Mouse (Mus musculus) liver, embryonic 11.5 days (tissue): ENCODE measurements around the gene Ifitm2. TPM values are rescaled to one million over a fixed set of nuclear protein-coding genes. Genes with fewer than 3 reads are reported as not detected.

Experiments used
- ATAC-seq: fragments of 200-750 bp; cut with Nextera tagmentation; replicated peaks from 2 replicates; pipeline ENCODE4 v1.8.0; 2017; ENCODE audit warnings: moderate number of reproducible peaks, mild to moderate bottlenecking, moderate TSS enrichment, moderate library complexity; ENCODE audit not compliant: low FRiP score
- DNase-seq: peaks from one replicate; pipeline ENCODE4 v3.0.0-alpha.2; 2017; ENCODE audit warnings: low spot score
- H3K27ac ChIP-seq: fragments of 300-500 bp; sonication (generic); 2 replicates; pipeline ENCODE4 v1.5.1; 2014; ENCODE audit warnings: mild to moderate bottlenecking, low read depth, low read length, control low read depth
- H3K27me3 ChIP-seq: fragments of 300-500 bp; sonication (generic); replicated peaks from 2 replicates; pipeline ENCODE4 v1.6.1; 2014; ENCODE audit warnings: low read length, mixed read lengths; ENCODE audit not compliant: control insufficient read depth, insufficient read depth
- H3K36me3 ChIP-seq: fragments of 300-500 bp; sonication (generic); 2 replicates; pipeline ENCODE4 v1.6.1; 2014; ENCODE audit warnings: mild to moderate bottlenecking, low read length, moderate library complexity, mixed read lengths; ENCODE audit not compliant: control insufficient read depth, insufficient read depth
- H3K4me1 ChIP-seq: fragments of 300-500 bp; sonication (generic); replicated peaks from 2 replicates; pipeline ENCODE4 v1.6.1; 2014; ENCODE audit warnings: low read length, mixed read lengths; ENCODE audit not compliant: control insufficient read depth, insufficient read depth
- H3K4me2 ChIP-seq: fragments of 300-500 bp; sonication (generic); 2 replicates; pipeline ENCODE4 v1.6.1; 2014; ENCODE audit warnings: mild to moderate bottlenecking, control low read depth, moderate library complexity
- H3K4me3 ChIP-seq: fragments of 300-500 bp; sonication (generic); 2 replicates; pipeline ENCODE4 v1.5.1; 2014; ENCODE audit warnings: low read depth, low read length, control low read depth
- H3K9ac ChIP-seq: fragments of 300-500 bp; sonication (generic); 2 replicates; pipeline ENCODE4 v1.6.1; 2014; ENCODE audit warnings: low read depth, low read length, control low read depth
- H3K9me3 ChIP-seq: fragments of 300-500 bp; sonication (generic); 2 replicates; pipeline ENCODE4 v1.6.1; 2016; ENCODE audit warnings: low read length, inconsistent platforms, mixed read lengths; ENCODE audit not compliant: control insufficient read depth
- WGBS: fragments of 180-500 bp; shearing (Covaris S2); extraction: QIAGEN DNeasy Blood & Tissue Kit; methylation state at CpG from one replicate; pipeline ENCODE4 v1.1.7; 2014; 5-methylcytosine and 5-hydroxymethylcytosine counted together
- polyA plus RNA-seq: library from polyadenylated mRNA; unstranded; fragments of >200 nt; fragmentation: Nextera tagmentation; extraction: Ambion mirVana; gene quantifications from 2 replicates; pipeline ENCODE4 v1.2.1, GENCODE M21; 2014

Gene Ifitm2
- polyA plus RNA-seq, 1 experiment from 2014 or later: 500 TPM

DNA sequence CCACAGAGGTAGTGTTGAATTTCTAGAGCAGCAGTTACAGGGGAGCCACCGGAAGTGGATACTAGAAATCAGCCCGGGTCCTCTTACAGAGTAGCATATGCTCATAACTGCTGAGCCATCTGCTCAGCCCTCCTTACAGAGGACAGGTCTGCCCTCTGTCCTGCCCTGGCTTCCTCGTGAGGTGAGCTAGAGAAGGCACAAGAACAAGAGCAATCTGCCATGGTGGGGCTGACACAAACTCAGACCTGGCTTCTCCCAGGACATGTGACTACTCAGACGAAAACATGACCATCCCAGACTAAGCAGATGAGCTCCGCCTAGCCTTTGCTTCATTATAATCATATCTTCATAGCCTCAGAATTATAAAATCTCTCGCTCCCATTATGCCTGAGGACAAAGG is 4.0 kb downstream of the Ifitm2 start:
- H3K9me3 ChIP-seq: no peaks in the 10 kb centered on the region
- H3K4me3 ChIP-seq: no peak overlapping the region
- no peak for ATAC-seq
- WGBS: 73% methylated on average over 6 of the region's 6 CpGs
- H3K4me2 ChIP-seq: no peak overlapping the region
- DNase-seq: no peak
- H3K4me1 ChIP-seq: peaks cover 21% of the 10 kb centered on the region
- H3K27me3 ChIP-seq: no peaks in the 10 kb centered on the region
- no peak overlapping the region for H3K9ac ChIP-seq
- H3K27ac ChIP-seq: no peak overlapping the region
- H3K36me3 ChIP-seq: peaks cover 3% of the 10 kb centered on the region; the same call in 1 of the 2 replicates

DNA sequence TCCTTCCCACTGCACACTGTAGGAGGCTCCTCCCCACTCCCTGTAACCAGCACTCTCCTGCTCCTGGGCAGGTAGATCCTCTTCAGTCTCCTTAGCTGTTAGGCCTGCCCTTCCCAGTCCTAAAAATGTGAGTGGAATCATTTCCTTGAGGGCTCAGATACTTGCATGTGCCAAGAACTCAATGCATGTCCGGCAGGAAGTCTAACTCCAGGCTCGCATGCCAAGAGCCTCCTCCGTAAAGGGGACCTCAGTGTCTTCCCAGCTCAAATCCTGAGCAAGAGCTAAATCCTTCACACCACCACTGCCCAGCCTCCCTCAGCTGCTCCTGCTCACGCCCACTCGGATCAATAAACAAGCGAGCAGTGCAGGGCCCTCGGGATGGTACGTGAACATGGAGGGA is 4.7 kb downstream of the Ifitm2 start:
- Histone ChIP-seq H3K4me2 (no peak overlapping the region), H3K4me1 (peaks cover 25% of the 10 kb centered on the region), H3K27me3 (no peaks in the 10 kb centered on the region), H3K9me3 (no peaks in the 10 kb centered on the region), H3K9ac (no peak overlapping the region), H3K27ac (no peak overlapping the region), H3K36me3 (peaks cover 4% of the 10 kb centered on the region; the same call in 1 of the 2 replicates), H3K4me3 (no peak overlapping the region)
- DNase-seq: no peak
- WGBS: 64% methylated on average over 8 of the region's 8 CpGs
- ATAC-seq: no peak

DNA sequence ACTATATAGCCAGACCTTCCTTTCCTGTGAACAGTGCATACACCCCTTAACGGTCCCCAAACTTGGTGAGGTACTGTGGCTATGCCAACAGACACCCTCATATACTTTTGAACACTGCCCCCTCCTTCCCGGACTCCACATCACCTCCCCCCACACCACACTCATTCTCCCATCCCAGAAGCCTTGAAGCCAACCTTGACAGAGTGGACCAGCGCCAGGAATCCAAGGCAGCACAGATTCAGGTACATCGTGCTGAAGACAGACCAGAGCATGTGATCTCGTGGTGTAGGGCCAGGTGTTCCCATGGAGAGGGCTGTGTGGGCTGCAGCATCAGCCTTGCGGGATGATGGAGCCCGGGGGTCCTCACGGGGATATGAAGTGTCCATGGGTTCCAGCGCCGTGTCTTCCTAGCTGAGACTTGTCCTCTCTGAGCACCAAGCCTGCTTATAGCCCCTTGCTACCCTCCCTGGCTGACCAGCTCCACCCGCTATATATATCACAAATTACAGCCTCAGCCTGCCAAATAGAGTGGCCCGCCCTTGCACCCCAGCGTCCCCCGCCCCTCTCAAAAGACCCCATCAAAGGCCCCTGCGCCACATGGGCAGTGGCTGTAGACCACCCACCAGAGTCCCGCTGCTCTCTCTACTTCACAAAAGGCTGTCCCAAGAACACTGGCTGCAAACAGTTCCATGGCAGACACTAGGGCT is 5.8 kb downstream of the Ifitm2 start, which contains the start of gene Ifitm5:
Gene Ifitm5 (minus strand): TSS at position 468 of the 707 bp plus-strand sequence.
- Histone ChIP-seq H3K36me3 (peaks cover 7% of the 10 kb centered on the region; the same call in 1 of the 2 replicates), H3K4me3 (no peak within 1 kb of the TSS), H3K27me3 (no peaks in the 10 kb centered on the region), H3K27ac (no peak within 1 kb of the TSS), H3K9ac (no peak within 1 kb of the TSS), H3K4me1 (peaks cover 24% of the 10 kb centered on the region), H3K4me2 (no peak within 1 kb of the TSS), H3K9me3 (no peaks in the 10 kb centered on the region)
- DNase-seq: no peak
- 86% methylated on average over 16 of the region's 16 CpGs for WGBS
- no peak for ATAC-seq

DNA sequence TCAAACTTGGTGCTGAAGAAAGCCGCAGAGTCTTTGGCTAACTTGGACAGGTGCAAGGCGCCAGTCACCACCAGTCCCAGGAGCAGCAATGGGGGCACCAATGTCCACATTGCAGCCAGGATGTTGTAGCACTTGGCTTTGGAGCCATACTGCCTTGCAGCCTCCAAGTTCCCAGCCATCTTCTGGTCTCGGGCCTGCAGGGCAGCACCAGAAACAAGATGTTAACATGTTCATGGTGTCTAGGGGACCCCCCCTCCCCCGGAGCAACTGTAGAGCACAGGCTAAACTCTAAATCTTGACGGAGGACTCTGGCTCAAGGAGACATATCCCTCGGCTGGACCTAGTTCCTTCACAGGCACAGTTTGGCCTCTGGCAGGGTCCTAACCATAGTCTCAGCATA is 6.5 kb downstream of the Ifitm2 start:
- Histone ChIP-seq H3K27me3 (no peaks in the 10 kb centered on the region), H3K9ac (no peak overlapping the region), H3K9me3 (no peaks in the 10 kb centered on the region), H3K4me2 (no peak overlapping the region), H3K36me3 (peaks cover 7% of the 10 kb centered on the region; the same call in 1 of the 2 replicates), H3K4me1 (peaks cover 24% of the 10 kb centered on the region), H3K4me3 (no peak overlapping the region), H3K27ac (no peak overlapping the region)
- DNase-seq (no peak), ATAC-seq (no peak)
- 86% methylated on average over 6 of the region's 6 CpGs for WGBS

DNA sequence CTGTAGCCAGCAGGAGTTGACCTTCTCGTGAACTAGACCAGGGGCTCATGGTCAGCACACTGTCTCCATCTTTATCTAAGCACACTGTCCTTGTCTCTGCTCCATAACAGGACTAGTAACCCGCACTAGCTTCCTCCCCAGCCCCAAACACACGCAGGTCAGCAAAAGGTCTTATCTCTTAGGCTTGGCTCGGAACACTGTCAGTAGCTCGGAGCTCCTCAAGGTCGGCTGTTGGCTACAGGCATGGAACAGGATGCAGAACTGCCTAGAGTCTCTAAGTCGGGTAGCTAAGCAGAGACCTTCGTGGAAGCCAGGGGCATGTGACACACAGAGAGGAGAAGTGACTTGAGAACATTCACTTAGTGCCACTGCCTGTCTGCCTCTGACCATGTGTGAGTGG is 7.6 kb downstream of the Ifitm2 start:
- peaks cover 7% of the 10 kb centered on the region; the same call in 1 of the 2 replicates for H3K36me3 ChIP-seq
- ATAC-seq: no peak
- H3K4me3 ChIP-seq: no peak overlapping the region
- peaks cover 19% of the 10 kb centered on the region for H3K4me1 ChIP-seq
- H3K27ac ChIP-seq: peak overlapping the region; percentile 2; the same call in 1 of the 2 replicates
- no peaks in the 10 kb centered on the region for H3K9me3 ChIP-seq
- no peak overlapping the region for H3K9ac ChIP-seq
- H3K27me3 ChIP-seq: no peaks in the 10 kb centered on the region
- no peak overlapping the region for H3K4me2 ChIP-seq
- DNase-seq: peak; percentile 32
- WGBS: 31% methylated on average over 8 of the region's 8 CpGs

DNA sequence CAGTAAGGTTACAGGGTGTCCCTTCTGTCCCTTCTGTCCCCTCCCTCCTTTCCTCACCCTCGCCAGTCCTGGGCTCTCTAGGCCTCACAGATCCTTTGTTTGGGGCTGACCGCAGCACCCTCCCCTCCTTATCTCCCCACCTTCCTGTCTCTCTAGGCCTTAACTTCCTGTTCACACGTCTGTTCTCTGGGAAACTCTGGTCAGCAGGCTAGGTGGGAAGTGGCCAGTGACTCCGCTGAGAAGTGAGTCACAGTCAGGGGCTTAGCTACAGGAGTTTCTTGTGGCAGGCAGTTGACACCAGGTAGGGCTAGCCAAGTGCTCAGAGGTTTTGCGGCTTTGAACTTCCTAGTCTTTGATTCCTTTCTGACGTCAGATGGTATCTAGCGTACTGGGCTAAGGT is 8.8 kb downstream of the Ifitm2 start:
- H3K27ac ChIP-seq: peak overlapping the region; percentile 28; the same call in 1 of the 2 replicates
- H3K4me2 ChIP-seq: peak overlapping the region; percentile 13; the same call in 1 of the 2 replicates
- H3K27me3 ChIP-seq: no peaks in the 10 kb centered on the region
- 19% methylated on average over 7 of the region's 7 CpGs for WGBS
- peaks cover 7% of the 10 kb centered on the region; the same call in 1 of the 2 replicates for H3K36me3 ChIP-seq
- peaks cover 27% of the 10 kb centered on the region for H3K4me1 ChIP-seq
- no peak overlapping the region for H3K4me3 ChIP-seq
- no peaks in the 10 kb centered on the region for H3K9me3 ChIP-seq
- H3K9ac ChIP-seq: 0 out of 2 replicates have a peak overlapping the region, but pooled peaks have one; percentile 26
- peak; percentile 31 for DNase-seq
- 0 out of 2 replicates have a peak, but pooled peaks have one; percentile 11 for ATAC-seq

DNA sequence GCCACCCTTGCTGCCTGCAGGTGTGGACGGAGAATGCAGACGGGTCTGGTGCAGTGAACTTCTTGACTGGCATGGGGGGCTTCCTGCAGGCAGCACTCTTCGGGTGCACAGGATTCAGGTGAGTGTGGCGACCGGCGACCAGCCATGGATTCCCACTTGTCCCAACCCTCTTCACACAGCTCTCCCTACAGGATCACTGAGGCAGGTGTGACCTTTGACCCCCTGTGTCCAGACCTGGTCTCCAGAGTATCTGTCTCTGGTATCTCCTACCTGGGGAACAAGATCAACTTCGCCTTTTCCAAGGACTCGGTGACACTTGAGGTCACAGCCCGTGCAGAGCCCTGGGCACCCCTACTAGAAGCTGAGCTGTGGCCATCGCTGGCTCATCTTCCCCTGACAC is 9.5 kb downstream of the Ifitm2 start:
- Histone ChIP-seq H3K9me3 (no peaks in the 10 kb centered on the region), H3K9ac (no peak overlapping the region), H3K4me2 (no peak overlapping the region), H3K36me3 (peaks cover 7% of the 10 kb centered on the region; the same call in 1 of the 2 replicates), H3K4me3 (no peak overlapping the region), H3K27me3 (no peaks in the 10 kb centered on the region), H3K27ac (no peak overlapping the region), H3K4me1 (peaks cover 27% of the 10 kb centered on the region)
- ATAC-seq: no peak
- 85% methylated on average over 10 of the region's 10 CpGs for WGBS
- DNase-seq: no peak

DNA sequence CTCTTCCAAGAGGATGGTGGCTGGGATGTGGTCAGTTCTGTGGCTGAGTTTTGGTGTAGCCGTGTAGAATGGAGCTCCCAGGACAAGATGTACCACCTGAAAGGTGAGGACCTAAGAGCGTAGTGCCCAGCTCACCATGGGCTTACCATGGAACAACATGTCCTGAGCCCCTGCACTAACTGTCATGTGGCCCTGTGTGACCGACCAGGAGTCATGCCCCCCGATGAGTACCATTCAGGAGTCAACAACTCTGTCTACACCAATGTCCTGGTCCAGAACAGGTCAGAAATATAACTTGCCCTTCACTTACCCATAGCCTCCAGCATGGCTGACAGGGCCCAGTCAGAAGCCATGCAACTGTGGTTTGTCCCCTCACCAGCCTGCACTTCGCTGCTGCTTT is 10.5 kb downstream of the Ifitm2 start:
- no peak overlapping the region for H3K4me3 ChIP-seq
- H3K4me1 ChIP-seq: peaks cover 34% of the 10 kb centered on the region
- ATAC-seq (no peak), DNase-seq (no peak)
- H3K27ac ChIP-seq: no peak overlapping the region
- no peak overlapping the region; the same call in 1 of the 2 replicates for H3K9ac ChIP-seq
- H3K9me3 ChIP-seq: no peaks in the 10 kb centered on the region
- H3K27me3 ChIP-seq: no peaks in the 10 kb centered on the region
- 90% methylated on average over 5 of the region's 5 CpGs for whole genome bisulfite sequencing
- H3K36me3 ChIP-seq: peaks cover 7% of the 10 kb centered on the region; the same call in 1 of the 2 replicates
- H3K4me2 ChIP-seq: no peak overlapping the region

DNA sequence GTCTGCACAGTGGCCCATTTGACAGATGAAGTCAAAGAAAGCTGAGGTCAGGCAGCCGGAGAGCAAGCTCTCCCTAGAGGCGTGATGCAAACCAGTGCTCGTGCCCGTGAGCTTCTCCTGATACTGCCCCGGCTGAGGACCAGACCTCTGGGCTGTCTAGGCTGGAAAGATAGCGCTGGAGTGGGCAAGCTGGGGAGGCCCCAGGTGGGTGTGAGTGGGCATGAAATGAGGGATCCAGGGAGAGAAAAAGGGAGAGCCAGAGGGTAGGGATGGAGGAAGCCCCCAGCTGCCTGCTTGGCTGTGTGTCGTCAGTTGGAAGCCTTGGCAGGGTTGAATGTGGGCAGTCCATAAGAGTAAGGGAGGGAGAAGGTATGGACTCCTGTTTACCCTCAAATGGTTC is 11.6 kb downstream of the Ifitm2 start:
- Histone ChIP-seq H3K27me3 (no peaks in the 10 kb centered on the region), H3K4me3 (no peak overlapping the region), H3K4me2 (no peak overlapping the region), H3K9me3 (no peaks in the 10 kb centered on the region), H3K36me3 (peaks cover 3% of the 10 kb centered on the region; the same call in 1 of the 2 replicates), H3K4me1 (peaks cover 34% of the 10 kb centered on the region), H3K27ac (no peak overlapping the region), H3K9ac (no peak overlapping the region)
- DNase-seq (no peak), ATAC-seq (no peak)
- WGBS: 86% methylated on average over 7 of the region's 7 CpGs
